Mouse (Mus musculus): ENCODE results near the gene Olfr1402. TPM values are rescaled to one million over a fixed set of nuclear protein-coding genes. Genes with fewer than 3 reads are reported as not detected.

Gene Olfr1402
- total RNA-seq (2012; rRNA removed): not detected in 2 replicates

DNA sequence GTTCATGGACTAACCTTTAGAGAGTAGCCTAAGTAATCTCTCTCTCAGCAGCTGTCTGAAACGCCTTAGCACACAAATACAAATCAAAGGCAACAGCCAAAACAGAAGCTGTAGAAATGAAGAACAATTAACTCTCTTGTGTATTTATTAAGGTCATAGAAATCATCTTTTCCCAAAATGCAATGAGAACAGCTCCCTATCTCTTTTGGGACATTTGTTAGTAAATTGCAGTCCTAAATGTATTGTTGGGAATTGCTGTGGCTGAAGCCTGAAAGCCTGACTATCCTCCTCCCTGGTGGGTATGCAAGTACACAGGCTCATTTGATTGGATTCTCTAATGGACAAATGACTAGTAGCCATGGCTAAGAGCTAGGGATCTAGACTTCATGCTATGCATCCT, at the start of gene Olfr1402:
TSS of gene Olfr1402 (minus strand) at position 101 of the 400 bp plus-strand sequence.
- in situ Hi-C loops (cut with MboI; ENCODE audit: low sequenced_read_pairs in 2 of 2, unreplicated experiment in 2 of 2): no loop called here
- Histone ChIP-seq H3K4me3 (ENCODE audit: insufficient read depth in 1 of 2, low read depth in 1 of 2, low read length in 2 of 2, poor library complexity in 1 of 2, severe bottlenecking in 1 of 2) (no peak within 1 kb of the TSS), H3K9ac (ENCODE audit: insufficient read depth, low read depth, low read length, poor library complexity, severe bottlenecking) (no peak within 1 kb of the TSS), H3K27ac (ENCODE audit: insufficient read depth, low read depth, low read length, poor library complexity, severe bottlenecking) (no peak within 1 kb of the TSS), H3K4me1 (ENCODE audit: control insufficient read depth in 2 of 2, insufficient read depth in 2 of 2, low read length in 2 of 2, poor library complexity in 1 of 2) (no peaks in the 10 kb centered on the region), H3K36me3 (ENCODE audit: control insufficient read depth, insufficient read depth, low read length, poor library complexity, severe bottlenecking) (no peaks in the 10 kb centered on the region), H3K9me3 (ENCODE audit: control insufficient read depth, insufficient read depth, low read depth, low read length) (no peaks in the 10 kb centered on the region)
- no peak for TF ChIP-seq ZNF384 (IDR thresholded peaks at IDR 0.05; ENCODE audit: low read depth, low read length)
- no peak for TF ChIP-seq CHD2 (IDR thresholded peaks at IDR 0.05; ENCODE audit: low read depth, low read length)
- no peak for TF ChIP-seq MAFK (IDR thresholded peaks at IDR 0.05; ENCODE audit: insufficient read depth, low read depth, low read length)
- TF ChIP-seq ZC3H11A (IDR thresholded peaks at IDR 0.05; ENCODE audit: borderline replicate concordance, low read depth, low read length): no peak
- TF ChIP-seq HCFC1 (IDR thresholded peaks at IDR 0.05; ENCODE audit: borderline replicate concordance, insufficient read depth, low read length): no peak
- no peak for DNase-seq (ENCODE audit: low read depth, low spot score)

DNA sequence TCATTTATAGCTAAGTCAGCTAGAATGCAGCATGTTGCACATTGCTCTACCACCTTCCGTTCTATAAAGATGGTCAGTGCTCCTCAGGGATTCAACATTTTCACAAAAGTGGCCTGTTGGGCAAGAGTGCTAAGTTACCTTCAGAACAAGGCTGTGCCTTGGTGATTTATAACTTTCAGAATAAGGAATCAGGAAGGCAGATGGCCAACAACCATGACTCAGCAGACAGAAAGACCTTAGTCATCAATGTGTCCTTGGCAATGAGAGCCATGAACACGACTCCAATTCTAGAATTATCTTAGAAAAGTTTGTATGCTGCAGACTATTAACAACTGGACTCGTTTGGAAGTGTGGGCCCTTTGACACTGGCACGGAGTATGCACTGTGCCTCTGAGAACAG, 33.5 kb upstream of the Olfr1402 start:
- Histone ChIP-seq H3K9me3 (ENCODE audit: control insufficient read depth, insufficient read depth, low read depth, low read length) (no peaks in the 10 kb centered on the region), H3K4me3 (ENCODE audit: insufficient read depth in 1 of 2, low read depth in 1 of 2, low read length in 2 of 2, poor library complexity in 1 of 2, severe bottlenecking in 1 of 2) (no peak overlapping the region), H3K4me1 (ENCODE audit: control insufficient read depth in 2 of 2, insufficient read depth in 2 of 2, low read length in 2 of 2, poor library complexity in 1 of 2) (no peaks in the 10 kb centered on the region), H3K9ac (ENCODE audit: insufficient read depth, low read depth, low read length, poor library complexity, severe bottlenecking) (no peak overlapping the region), H3K36me3 (ENCODE audit: control insufficient read depth, insufficient read depth, low read length, poor library complexity, severe bottlenecking) (no peaks in the 10 kb centered on the region), H3K27ac (ENCODE audit: insufficient read depth, low read depth, low read length, poor library complexity, severe bottlenecking) (no peak overlapping the region)
- TF ChIP-seq CHD2 (IDR thresholded peaks at IDR 0.05; ENCODE audit: low read depth, low read length): no peak
- peak; percentile 59; the same call in 1 of the 2 replicates for TF ChIP-seq MAFK (IDR thresholded peaks at IDR 0.05; ENCODE audit: insufficient read depth, low read depth, low read length)
- no peak for DNase-seq (ENCODE audit: low read depth, low spot score)
- in situ Hi-C loops (cut with MboI; ENCODE audit: low sequenced_read_pairs in 2 of 2, unreplicated experiment in 2 of 2): no loop called here

DNA sequence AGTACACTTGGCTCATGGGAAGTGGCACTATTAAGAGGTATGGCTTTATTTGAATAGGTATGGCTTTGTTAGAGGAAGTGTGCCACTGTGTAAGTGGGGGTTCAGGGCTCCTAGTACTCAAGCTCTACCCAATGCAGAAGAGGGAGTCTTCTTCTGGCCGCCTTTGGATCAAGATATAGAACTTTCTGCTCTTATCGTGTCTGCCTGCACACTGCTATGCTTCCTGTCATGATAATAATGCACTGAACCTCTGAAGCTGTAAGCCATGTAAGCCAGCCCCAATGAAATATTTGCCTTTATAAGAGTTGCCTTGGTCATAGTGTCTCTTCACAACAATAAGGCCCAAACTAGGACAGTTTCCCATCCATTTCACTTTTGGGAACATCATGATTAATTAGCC, 16.8 kb upstream of the Olfr1402 start:
- H3K9ac ChIP-seq (ENCODE audit: insufficient read depth, low read depth, low read length, poor library complexity, severe bottlenecking): no peak overlapping the region
- no peak overlapping the region for H3K4me3 ChIP-seq (ENCODE audit: insufficient read depth in 1 of 2, low read depth in 1 of 2, low read length in 2 of 2, poor library complexity in 1 of 2, severe bottlenecking in 1 of 2)
- TF ChIP-seq ZC3H11A (IDR thresholded peaks at IDR 0.05; ENCODE audit: borderline replicate concordance, low read depth, low read length): no peak
- no peak for TF ChIP-seq ZNF384 (IDR thresholded peaks at IDR 0.05; ENCODE audit: low read depth, low read length)
- no peak for TF ChIP-seq CHD2 (IDR thresholded peaks at IDR 0.05; ENCODE audit: low read depth, low read length)
- TF ChIP-seq HCFC1 (IDR thresholded peaks at IDR 0.05; ENCODE audit: borderline replicate concordance, insufficient read depth, low read length): no peak
- TF ChIP-seq MAFK (IDR thresholded peaks at IDR 0.05; ENCODE audit: insufficient read depth, low read depth, low read length): no peak
- H3K27ac ChIP-seq (ENCODE audit: insufficient read depth, low read depth, low read length, poor library complexity, severe bottlenecking): no peak overlapping the region
- H3K36me3 ChIP-seq (ENCODE audit: control insufficient read depth, insufficient read depth, low read length, poor library complexity, severe bottlenecking): no peaks in the 10 kb centered on the region
- no peaks in the 10 kb centered on the region for H3K4me1 ChIP-seq (ENCODE audit: control insufficient read depth in 2 of 2, insufficient read depth in 2 of 2, low read length in 2 of 2, poor library complexity in 1 of 2)
- in situ Hi-C loops (cut with MboI; ENCODE audit: low sequenced_read_pairs in 2 of 2, unreplicated experiment in 2 of 2): no loop called here
- DNase-seq (ENCODE audit: low read depth, low spot score): no peak
- no peaks in the 10 kb centered on the region for H3K9me3 ChIP-seq (ENCODE audit: control insufficient read depth, insufficient read depth, low read depth, low read length)

DNA sequence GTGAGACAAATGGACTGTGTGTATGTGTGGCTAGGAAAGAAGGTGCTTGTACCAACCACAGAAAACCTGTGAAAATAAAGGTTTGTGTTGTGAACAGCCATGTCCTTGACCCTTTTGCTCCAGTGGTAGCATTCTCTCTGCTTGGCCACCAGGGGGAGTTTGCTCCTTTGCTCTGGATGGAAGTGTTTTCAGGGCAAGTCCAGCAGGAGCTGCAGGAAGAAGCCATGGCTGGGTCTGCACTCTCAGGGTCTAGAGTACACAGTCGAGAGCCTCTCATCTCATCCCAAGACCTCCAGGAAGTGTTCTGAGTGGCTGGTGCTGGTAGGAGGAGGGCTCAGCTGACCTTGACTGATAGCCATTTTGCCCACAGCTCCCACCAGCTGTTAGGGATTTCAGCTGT, 27.5 kb downstream of the Olfr1402 start:
- no peaks in the 10 kb centered on the region for H3K9me3 ChIP-seq (ENCODE audit: control insufficient read depth, insufficient read depth, low read depth, low read length)
- 0 out of 4 replicates have a peak, but pooled peaks cover 0 to 2% of the 10 kb centered on the region in 2 experiments for H3K4me1 ChIP-seq (ENCODE audit: control insufficient read depth in 2 of 2, insufficient read depth in 2 of 2, low read length in 2 of 2, poor library complexity in 1 of 2)
- no peak overlapping the region for H3K27ac ChIP-seq (ENCODE audit: insufficient read depth, low read depth, low read length, poor library complexity, severe bottlenecking)
- H3K9ac ChIP-seq (ENCODE audit: insufficient read depth, low read depth, low read length, poor library complexity, severe bottlenecking): no peak overlapping the region
- in situ Hi-C loops (cut with MboI; ENCODE audit: low sequenced_read_pairs in 2 of 2, unreplicated experiment in 2 of 2): no loop called here
- TF ChIP-seq ZNF384 (IDR thresholded peaks at IDR 0.05; ENCODE audit: low read depth, low read length) (no peak), ZC3H11A (IDR thresholded peaks at IDR 0.05; ENCODE audit: borderline replicate concordance, low read depth, low read length) (peak; percentile 69; the same call in 1 of the 2 replicates), HCFC1 (IDR thresholded peaks at IDR 0.05; ENCODE audit: borderline replicate concordance, insufficient read depth, low read length) (no peak), MAFK (IDR thresholded peaks at IDR 0.05; ENCODE audit: insufficient read depth, low read depth, low read length) (no peak), CHD2 (IDR thresholded peaks at IDR 0.05; ENCODE audit: low read depth, low read length) (no peak)
- no peaks in the 10 kb centered on the region for H3K36me3 ChIP-seq (ENCODE audit: control insufficient read depth, insufficient read depth, low read length, poor library complexity, severe bottlenecking)
- DNase-seq (ENCODE audit: low read depth, low spot score): peak; percentile 40
- no peak overlapping the region for H3K4me3 ChIP-seq (ENCODE audit: insufficient read depth in 1 of 2, low read depth in 1 of 2, low read length in 2 of 2, poor library complexity in 1 of 2, severe bottlenecking in 1 of 2)

DNA sequence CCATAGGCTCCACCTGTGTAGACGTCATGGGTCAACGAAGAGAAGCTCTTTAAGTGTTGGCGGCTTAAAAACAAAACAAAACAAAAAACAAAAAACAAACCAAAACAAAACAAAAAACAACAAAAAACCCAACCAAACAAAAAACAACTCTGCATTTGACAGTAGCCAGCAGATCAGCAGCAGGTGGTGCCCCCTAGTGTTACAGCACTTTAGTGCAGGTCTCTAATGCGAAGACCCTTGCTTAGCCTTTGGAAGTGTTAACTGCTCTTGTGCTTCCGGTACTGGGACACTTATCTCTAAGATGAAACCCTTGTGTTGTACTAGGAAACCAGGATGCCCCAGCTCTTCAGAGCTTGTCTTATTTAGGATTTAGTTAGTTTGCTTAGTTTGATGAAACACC, 28.7 kb downstream of the Olfr1402 start:
- H3K9ac ChIP-seq (ENCODE audit: insufficient read depth, low read depth, low read length, poor library complexity, severe bottlenecking): no peak overlapping the region
- no peak overlapping the region for H3K4me3 ChIP-seq (ENCODE audit: insufficient read depth in 1 of 2, low read depth in 1 of 2, low read length in 2 of 2, poor library complexity in 1 of 2, severe bottlenecking in 1 of 2)
- no peaks in the 10 kb centered on the region for H3K36me3 ChIP-seq (ENCODE audit: control insufficient read depth, insufficient read depth, low read length, poor library complexity, severe bottlenecking)
- H3K27ac ChIP-seq (ENCODE audit: insufficient read depth, low read depth, low read length, poor library complexity, severe bottlenecking): no peak overlapping the region
- TF ChIP-seq ZC3H11A (IDR thresholded peaks at IDR 0.05; ENCODE audit: borderline replicate concordance, low read depth, low read length) (peak; percentile 57), CHD2 (IDR thresholded peaks at IDR 0.05; ENCODE audit: low read depth, low read length) (no peak)
- 0 out of 4 replicates have a peak, but pooled peaks cover 0 to 2% of the 10 kb centered on the region in 2 experiments for H3K4me1 ChIP-seq (ENCODE audit: control insufficient read depth in 2 of 2, insufficient read depth in 2 of 2, low read length in 2 of 2, poor library complexity in 1 of 2)
- no peaks in the 10 kb centered on the region for H3K9me3 ChIP-seq (ENCODE audit: control insufficient read depth, insufficient read depth, low read depth, low read length)
- peak; percentile 54 for DNase-seq (ENCODE audit: low read depth, low spot score)
- in situ Hi-C loops (cut with MboI; ENCODE audit: low sequenced_read_pairs in 2 of 2, unreplicated experiment in 2 of 2): no loop called here

Data from ES-E14 (cell line).